Mouse (Mus musculus) c-Kit-negative CD71-positive TER-119-positive erythroid progenitor cells, embryonic 14.5 days (primary cell): ENCODE results near the gene Tas1r3.
A peak's percentile ranks its signal among the peaks of the same experiment; 100 is the strongest.

Experiments used
- DNase-seq: peaks from one replicate; pipeline ENCODE4 v3.0.0-alpha.2; 2013; ENCODE audit warnings: low read depth, low spot score

The Tas1r3 gene

GRCm38 (mm10) chr4:155887674-155888073 lies 24.5 kb upstream of the Tas1r3 start:
- DNase-seq = no peak

DNA sequence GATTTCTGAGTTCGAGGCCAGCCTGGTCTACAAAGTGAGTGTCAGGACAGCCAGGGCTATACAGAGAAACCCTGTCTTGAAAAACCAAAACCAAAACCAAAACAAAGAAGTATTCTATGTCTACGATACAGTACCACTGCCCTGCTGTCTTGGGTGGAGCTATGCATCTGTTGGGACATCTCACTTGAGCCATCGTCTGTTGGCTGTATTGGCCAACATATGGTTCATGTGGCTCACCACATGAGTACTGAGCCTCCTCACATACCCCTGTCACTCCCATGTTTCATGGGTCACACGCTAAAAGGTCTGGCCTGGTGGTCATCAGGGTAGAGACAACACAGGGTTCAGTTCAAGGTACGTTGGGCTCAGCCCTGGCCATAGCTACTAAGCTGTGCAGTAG lies 23.2 kb upstream of the Tas1r3 start:
- DNase-seq = no peak

DNA sequence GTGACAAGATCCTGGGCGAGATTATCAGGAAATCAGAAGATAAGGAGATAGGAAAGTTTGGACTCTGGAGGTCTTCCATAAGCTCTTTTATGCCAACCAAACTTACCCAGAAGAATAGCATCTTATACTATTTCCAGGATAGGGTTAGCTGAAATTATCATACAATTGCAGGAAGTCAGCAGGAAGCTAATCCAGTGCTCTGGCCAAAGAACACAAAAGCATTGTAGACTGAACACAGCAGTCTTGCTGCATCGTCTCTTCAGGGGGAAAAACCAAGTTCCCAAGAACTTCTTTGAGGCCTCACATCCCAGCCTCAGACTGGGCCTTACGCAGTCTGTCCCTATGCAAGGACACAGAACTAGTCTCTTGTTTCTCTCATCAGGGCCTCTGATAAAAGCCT lies 20.4 kb upstream of the Tas1r3 start:
- DNase-seq = no peak

DNA sequence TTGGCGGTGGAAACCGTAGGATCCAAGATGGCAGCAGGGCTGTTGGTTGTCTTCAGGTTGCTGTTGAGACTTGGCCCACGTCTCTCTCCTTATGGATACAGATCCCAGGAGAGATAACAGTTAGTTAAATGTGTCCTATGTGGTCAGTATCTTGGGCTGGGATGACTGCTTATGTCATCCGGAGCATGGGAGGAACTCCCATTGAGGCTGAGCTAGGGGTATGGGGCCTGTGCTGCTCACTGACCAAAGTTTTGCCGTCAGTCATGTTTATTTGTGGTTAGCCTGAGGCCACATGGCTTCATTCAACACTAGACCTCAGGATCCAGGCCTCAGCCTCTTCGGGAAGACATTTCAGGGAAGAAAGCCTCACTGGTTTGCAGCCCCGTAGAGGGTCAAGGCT lies 8.2 kb upstream of the Tas1r3 start:
- no peak for DNase-seq

- DNase-seq = peak; percentile 89
Measured at GRCm38 (mm10) chr4:155869317-155870033, 6.3 kb upstream of the Tas1r3 start, which contains the start of the genes Cptp and Ints11. Gene Cptp (minus strand): TSS chr4:155869440. Gene Ints11 (plus strand): TSS chr4:155869546.

DNA sequence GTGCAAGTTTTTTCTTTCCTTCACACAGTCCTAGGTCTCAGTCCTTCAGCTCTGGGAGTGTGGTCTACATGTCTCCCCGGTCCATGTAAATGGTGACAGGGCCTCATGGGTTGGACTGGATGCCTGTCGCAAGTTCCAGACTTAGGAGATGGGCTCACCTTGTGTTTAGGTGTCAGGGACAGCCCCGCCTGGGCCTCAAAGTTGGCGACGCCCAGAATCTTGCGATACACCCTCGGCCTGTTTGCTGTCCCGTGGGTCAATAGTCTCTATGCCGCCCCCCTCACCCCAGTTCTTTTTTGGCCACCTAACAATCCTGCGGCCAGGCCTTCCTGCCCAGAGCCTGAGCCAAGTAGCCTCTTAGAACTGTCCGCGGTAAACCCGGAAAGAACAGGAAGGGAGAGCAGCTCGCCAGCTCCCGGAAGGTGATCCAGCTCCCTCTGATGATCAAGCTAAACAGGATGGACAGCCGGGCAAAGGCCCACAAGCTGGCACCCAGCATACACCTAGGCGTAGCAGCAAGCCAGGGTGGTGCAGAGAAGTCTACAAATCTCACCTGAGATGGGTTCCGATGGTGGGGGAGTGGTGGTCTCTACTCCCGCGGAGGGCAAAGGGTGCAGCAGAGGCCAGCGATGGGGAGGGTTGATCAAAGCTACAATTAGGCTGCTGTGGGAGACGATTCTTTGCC lies 5.6 kb upstream of the Tas1r3 start:
- no peak for DNase-seq

- no peak for DNase-seq
Measured at GRCm38 (mm10) chr4:155861787-155862186, 1.4 kb downstream of the Tas1r3 start.

DNA sequence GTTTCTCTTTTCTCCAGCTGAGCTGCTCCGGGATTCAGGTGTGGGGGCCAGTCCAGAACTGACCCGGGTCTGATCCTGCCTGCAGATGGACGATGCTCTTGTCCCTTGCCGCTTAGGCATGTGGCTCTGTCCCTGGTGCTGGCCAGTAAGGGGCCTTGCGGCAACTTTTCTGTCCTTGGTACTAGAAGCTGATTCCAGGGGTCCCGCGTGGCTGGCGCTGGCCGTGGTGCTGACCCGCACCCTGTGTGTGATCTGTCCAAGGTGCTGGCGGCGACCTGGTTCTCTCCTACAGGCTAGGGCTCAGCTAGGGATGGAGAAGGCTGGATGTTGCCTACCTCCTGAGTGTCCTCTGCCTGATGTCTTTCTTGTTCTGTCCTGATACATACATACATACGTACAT lies 3.8 kb downstream of the Tas1r3 start:
- DNase-seq = no peak

DNA sequence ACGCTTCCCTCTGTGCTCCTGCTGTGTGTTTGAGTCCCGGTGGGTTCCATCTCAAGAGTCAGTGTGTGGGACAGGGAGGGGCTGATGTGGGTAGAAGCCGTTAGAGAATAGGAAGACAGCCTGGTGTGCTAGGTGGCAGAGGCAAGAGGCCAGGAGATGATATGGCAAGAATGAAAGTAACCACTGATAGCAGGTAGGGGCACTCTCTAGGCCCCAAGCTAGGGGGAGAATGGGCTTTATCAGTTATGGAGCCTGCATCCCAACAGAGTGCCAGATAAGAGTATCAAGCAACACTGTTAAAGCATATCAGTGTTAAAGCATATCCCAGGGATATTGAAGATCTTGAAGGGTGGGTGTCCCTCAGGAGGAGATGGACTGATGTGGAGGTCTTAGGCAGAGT lies 6.3 kb downstream of the Tas1r3 start:
- no peak for DNase-seq

DNA sequence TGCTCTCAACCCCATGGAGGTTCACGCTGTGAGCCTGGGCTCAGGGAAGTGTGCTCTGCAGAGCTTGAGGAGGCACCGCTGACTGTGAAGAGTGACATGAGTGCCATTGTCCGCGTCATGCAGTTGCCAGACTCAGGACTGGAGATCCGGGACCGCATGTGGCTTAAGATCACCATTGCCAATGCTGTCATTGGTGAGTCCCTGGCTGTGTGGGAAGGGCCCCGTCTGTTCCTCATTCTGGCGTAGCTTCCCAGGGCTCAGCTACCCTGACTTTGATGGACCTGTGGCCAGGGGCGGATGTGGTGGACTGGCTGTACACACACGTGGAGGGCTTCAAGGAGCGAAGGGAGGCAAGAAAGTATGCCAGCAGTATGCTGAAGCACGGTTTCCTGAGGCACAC lies 7.1 kb downstream of the Tas1r3 start:
- no peak for DNase-seq

DNA sequence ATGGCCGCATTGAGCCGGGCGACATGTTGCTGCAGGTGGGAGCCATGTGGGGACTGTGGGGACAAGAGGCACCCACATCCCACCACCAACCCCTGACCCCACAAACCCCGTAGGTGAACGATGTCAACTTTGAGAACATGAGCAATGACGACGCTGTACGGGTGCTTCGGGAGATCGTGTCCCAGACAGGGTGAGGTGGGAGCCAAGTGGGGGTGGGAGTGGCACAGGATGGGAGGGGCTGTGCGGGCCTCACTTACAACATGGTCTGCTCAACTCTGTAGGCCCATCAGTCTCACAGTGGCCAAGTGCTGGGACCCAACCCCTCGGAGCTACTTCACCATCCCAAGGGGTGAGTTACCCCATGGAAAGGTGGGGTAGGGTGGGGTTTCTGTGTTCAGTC lies 8.2 kb downstream of the Tas1r3 start:
- no peak for DNase-seq

GRCm38 (mm10) chr4:155853421-155853820 lies 9.7 kb downstream of the Tas1r3 start:
- no peak for DNase-seq

GRCm38 (mm10) chr4:155851951-155852411 lies 11.2 kb downstream of the Tas1r3 start:
- no peak for DNase-seq

GRCm38 (mm10) chr4:155851368-155851767 lies 11.8 kb downstream of the Tas1r3 start:
- DNase-seq = no peak

DNA sequence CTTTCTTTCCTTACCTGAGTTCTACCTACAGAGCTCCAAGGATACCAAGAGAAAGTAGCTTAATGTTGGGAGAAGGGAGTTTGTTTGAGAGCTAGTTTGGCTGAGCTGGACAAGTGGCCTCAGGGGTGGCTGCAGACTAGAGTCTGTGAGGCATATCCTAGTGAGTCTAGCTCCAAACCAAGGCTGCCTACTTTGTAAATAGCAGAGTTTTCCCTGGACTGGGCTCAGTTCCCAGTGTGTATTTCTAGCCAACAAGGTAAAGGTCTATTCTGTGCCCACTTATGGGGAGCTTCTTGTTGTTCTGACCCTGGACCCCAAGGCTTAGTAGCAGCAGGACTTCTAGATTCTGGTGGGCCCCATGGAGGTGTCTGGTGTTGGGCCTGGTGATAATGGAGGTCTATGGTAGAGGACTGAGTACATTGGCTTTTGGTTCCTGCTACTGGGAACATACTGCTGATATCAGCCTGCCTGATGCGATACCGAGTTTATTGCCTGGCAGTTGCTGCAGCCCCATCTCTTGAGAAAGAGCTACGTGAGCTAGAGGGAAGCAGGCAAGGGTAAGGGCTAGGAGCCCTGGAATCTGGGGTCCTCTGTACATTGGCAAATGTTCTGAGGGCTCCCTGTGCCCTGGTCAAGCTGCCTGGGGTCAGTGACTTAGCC lies 13.2 kb downstream of the Tas1r3 start:
- DNase-seq = no peak

DNA sequence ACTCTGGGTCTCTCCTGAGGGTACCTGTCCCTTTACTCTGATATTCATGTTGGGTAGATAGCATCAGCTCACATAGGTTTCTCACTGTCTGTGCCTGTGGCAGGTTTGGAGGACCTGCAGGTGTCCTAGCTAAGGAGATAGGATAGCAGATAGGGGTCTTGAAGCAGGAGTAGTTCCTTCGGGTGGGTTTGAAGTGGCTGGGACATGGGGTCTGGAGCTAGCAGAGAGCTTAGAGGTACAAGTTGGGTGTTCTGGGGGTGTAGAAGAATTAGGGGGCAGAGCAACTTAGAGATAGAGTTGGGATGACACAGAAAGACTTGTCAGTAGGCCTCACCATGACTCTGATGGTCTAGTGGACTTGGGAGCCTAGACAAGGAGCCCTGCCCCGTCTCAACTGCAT lies 13.8 kb downstream of the Tas1r3 start:
- no peak for DNase-seq

- no peak for DNase-seq
Measured at GRCm38 (mm10) chr4:155848434-155849095, 14.6 kb downstream of the Tas1r3 start.

DNA sequence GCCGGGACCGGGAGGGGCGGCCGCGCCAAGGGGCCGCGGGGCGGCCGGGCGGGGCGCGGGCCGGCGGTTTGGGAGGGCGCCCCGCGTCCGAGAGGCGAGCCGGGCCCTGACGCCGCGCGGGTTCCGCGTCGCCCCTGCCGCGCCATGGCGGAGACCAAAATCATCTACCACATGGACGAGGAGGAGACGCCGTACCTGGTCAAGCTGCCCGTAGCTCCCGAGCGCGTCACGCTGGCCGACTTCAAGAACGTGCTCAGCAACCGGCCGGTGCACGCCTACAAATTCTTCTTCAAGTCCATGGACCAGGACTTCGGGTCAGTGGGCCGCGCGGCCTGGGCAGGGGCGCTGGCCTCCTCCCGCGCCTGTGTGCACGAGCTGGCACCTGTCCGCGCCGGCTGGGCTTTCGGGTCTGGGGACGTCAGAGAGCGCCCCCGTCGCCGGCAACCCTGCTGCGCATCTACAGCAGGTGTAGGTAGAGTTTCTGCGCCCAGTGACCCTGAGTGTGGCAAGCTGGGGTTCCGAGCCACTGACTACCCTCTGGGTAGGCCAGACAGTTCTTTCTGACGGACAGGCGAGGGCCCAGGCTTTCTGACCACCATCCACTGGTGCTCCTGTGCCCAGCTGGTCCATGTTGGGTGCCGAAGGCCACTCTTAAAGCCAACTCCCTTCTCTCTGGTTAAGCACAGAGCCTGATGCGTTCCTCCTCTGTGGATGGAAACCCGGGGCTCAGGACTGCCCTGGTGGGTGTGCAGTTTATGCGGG lies 15.4 kb downstream of the Tas1r3 start:
- DNase-seq = no peak

DNA sequence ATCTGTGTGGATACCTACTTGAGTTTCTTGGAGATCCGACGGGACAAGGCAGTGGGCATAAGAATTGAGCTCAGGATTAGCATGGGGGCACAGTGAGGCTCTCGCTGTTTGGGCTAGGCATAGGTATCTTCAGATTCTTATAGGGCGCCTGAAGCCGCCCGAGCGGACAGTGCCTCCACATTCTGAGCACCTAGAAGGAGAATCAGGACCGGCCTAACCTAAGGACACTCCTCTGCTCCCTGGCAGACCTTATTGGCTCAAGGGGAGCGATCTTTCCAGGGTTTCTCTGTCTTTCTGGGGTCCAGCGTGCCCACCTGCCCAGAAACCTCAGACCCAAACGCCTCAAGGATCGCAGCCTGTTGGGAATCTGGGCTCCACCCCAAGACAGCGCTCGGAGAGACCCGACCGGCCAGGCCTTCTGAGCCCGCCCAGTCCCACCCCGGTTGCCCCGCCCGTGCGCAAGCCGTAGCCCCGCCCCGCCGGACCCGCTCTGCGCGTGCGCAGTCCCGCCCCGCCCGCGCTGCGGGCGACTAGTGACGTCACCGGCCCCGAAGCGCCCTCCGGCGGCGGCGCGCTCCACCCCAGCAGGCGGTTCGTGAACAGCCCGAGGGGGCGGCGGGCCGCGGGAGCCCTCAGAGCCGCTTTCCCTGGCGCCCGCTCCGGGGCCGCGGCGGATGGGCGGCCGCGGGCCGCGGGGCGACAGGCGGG lies 16.1 kb downstream of the Tas1r3 start, which contains the start of gene Dvl1:
TSS of gene Dvl1 (plus strand) at position 532 of the 708 bp plus-strand sequence.
- peak; percentile 84 for DNase-seq

- no peak for DNase-seq
Measured at GRCm38 (mm10) chr4:155843231-155843630, 19.9 kb downstream of the Tas1r3 start.
